Mouse (Mus musculus) bone marrow macrophage, adult 2 months (primary cell): Measurements from ENCODE around the gene Tas2r119.

ENCODE experiments used
- CTCF ChIP-seq: IDR thresholded peaks from 2 replicates; pipeline ENCODE4 v1.5.1; 2012; ENCODE audit warnings: low read depth, mild to moderate bottlenecking, low read length, moderate library complexity
- POLR2A ChIP-seq: IDR thresholded peaks from 2 replicates; pipeline ENCODE4 v1.6.1; 2012; ENCODE audit warnings: mild to moderate bottlenecking, low read depth, low read length, borderline replicate concordance

DNA sequence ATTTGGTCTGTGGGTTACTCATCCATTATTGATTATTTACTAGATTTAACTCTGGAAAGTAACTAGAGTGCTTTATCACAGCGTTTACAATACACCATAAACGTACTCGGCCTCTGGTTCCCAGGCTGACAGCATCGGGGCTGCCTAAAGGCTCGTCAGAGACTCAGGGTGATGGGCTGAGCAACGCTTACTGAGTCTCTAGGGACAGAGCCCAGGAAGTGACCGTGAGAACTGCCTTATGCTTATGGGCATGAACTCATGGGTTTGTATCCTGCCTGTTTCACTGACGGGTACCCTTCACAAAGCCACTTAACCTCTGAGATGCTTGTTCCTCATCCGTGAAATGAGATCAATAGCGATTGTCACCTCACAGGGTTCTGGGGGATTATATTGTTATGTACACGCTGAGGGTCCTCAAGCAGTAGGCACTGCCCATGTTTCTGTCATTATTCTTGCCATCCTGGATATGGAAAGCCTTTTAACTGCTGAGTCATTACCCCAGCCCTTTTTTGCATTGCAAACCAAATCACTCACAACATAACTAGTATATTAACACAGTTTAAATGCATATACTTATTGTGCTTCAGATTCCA is 23.1 kb upstream of the Tas2r119 start:
- TF ChIP-seq CTCF = no peak
- TF ChIP-seq POLR2A = no peak
